Mouse (Mus musculus) hindbrain, embryonic 16.5 days (tissue): Measurements from ENCODE around the gene Astn2. TPM values are rescaled to one million over a fixed set of nuclear protein-coding genes. Genes with fewer than 3 reads are reported as not detected.

ENCODE experiments used
- ATAC-seq: fragments of 200-750 bp; cut with Nextera tagmentation; 2 replicates; pipeline ENCODE4 v1.8.0; 2017; ENCODE audit warnings: moderate TSS enrichment, moderate library complexity
- H3K27ac ChIP-seq: fragments of 300-500 bp; sonication (generic); 2 replicates; pipeline ENCODE4 v1.5.1; 2014; ENCODE audit warnings: low read depth, mild to moderate bottlenecking, control low read depth, low read length, moderate library complexity
- H3K27me3 ChIP-seq: fragments of 300-500 bp; sonication (generic); replicated peaks from 2 replicates; pipeline ENCODE4 v1.6.1; 2014; ENCODE audit warnings: low read length; ENCODE audit not compliant: control insufficient read depth, insufficient read depth
- H3K36me3 ChIP-seq: fragments of 300-500 bp; sonication (generic); 2 replicates; pipeline ENCODE4 v1.6.1; 2014; ENCODE audit warnings: mild to moderate bottlenecking, low read length, moderate library complexity, mixed read lengths; ENCODE audit not compliant: control insufficient read depth, insufficient read depth
- H3K4me1 ChIP-seq: fragments of 300-500 bp; sonication (generic); 2 replicates; pipeline ENCODE4 v1.6.1; 2014; ENCODE audit warnings: low read depth, low read length; ENCODE audit not compliant: control insufficient read depth, insufficient read depth
- H3K4me2 ChIP-seq: fragments of 300-500 bp; sonication (generic); 2 replicates; pipeline ENCODE4 v1.6.1; 2014; ENCODE audit warnings: mild to moderate bottlenecking, low read length, control low read depth, moderate library complexity
- H3K4me3 ChIP-seq: fragments of 300-500 bp; sonication (generic); 2 replicates; pipeline ENCODE4 v1.5.1; 2014; ENCODE audit warnings: mild to moderate bottlenecking, low read length, control low read depth, moderate library complexity
- H3K9ac ChIP-seq: fragments of 300-500 bp; sonication (generic); 2 replicates; pipeline ENCODE4 v1.6.1; 2014; ENCODE audit warnings: low read depth, mild to moderate bottlenecking, control low read depth, low read length, moderate library complexity
- H3K9me3 ChIP-seq: fragments of 300-500 bp; sonication (generic); 2 replicates; pipeline ENCODE4 v1.6.1; 2014; ENCODE audit warnings: mild to moderate bottlenecking, low read length, moderate library complexity; ENCODE audit not compliant: control insufficient read depth
- WGBS: fragments of 180-500 bp; shearing (Covaris S2); extraction: QIAGEN DNeasy Blood & Tissue Kit; methylation state at CpG from one replicate; pipeline ENCODE4 v1.1.7; 2014; 5-methylcytosine and 5-hydroxymethylcytosine counted together
- polyA plus RNA-seq: library from polyadenylated mRNA; unstranded; fragments of >200 nt; fragmentation: Nextera tagmentation; extraction: Ambion mirVana; gene quantifications from 2 replicates; pipeline ENCODE4 v1.2.1, GENCODE M21; 2015

The Astn2 gene
- polyA plus RNA-seq, 1 experiment from 2014 or later = 0.94 TPM

GRCm38 (mm10) chr4:65667030-65667610, 737.3 kb downstream of the Astn2 start:
- Histone ChIP-seq H3K9me3 (no peaks in the 10 kb centered on the region), H3K9ac (no peak overlapping the region), H3K27ac (no peak overlapping the region), H3K4me3 (no peak overlapping the region), H3K4me1 (no peaks in the 10 kb centered on the region; the same call in 1 of the 2 replicates), H3K27me3 (no peaks in the 10 kb centered on the region), H3K36me3 (no peaks in the 10 kb centered on the region), H3K4me2 (no peak overlapping the region)
- 52% methylated on average over 5 of the region's 5 CpGs for WGBS
- no peak for ATAC-seq

GRCm38 (mm10) chr4:65663176-65663575, 741.2 kb downstream of the Astn2 start:
- Histone ChIP-seq H3K4me2 (no peak overlapping the region), H3K4me3 (no peak overlapping the region), H3K4me1 (no peaks in the 10 kb centered on the region; the same call in 1 of the 2 replicates)

GRCm38 (mm10) chr4:65654723-65655122, 749.7 kb downstream of the Astn2 start:
- Histone ChIP-seq H3K4me3 (no peak overlapping the region), H3K27me3 (peaks cover 3% of the 10 kb centered on the region; the same call in 1 of the 2 replicates), H3K4me1 (no peaks in the 10 kb centered on the region), H3K9ac (no peak overlapping the region), H3K4me2 (no peak overlapping the region), H3K9me3 (no peaks in the 10 kb centered on the region), H3K27ac (no peak overlapping the region), H3K36me3 (no peaks in the 10 kb centered on the region)
- 0% methylated on average over 2 of the region's 2 CpGs for WGBS
- ATAC-seq = peak; percentile 87

More at GRCm38 (mm10) chr4:65663176-65663575, 741.2 kb downstream of the Astn2 start:
- H3K36me3 ChIP-seq = no peaks in the 10 kb centered on the region
- no peaks in the 10 kb centered on the region for H3K9me3 ChIP-seq
- 82% methylated on average over 6 of the region's 6 CpGs for WGBS
- H3K27me3 ChIP-seq = no peaks in the 10 kb centered on the region
- H3K9ac ChIP-seq = no peak overlapping the region
- H3K27ac ChIP-seq = no peak overlapping the region
- no peak for ATAC-seq

GRCm38 (mm10) chr4:65642611-65643010, 761.8 kb downstream of the Astn2 start:
- 57% methylated on average over 5 of the region's 5 CpGs for WGBS
- H3K4me2 ChIP-seq = no peak overlapping the region
- no peaks in the 10 kb centered on the region for H3K27me3 ChIP-seq
- H3K4me3 ChIP-seq = no peak overlapping the region
- ATAC-seq = peak; percentile 30; the same call in 1 of the 2 replicates
- H3K9me3 ChIP-seq = no peaks in the 10 kb centered on the region
- no peaks in the 10 kb centered on the region for H3K36me3 ChIP-seq
- no peak overlapping the region for H3K9ac ChIP-seq
- no peak overlapping the region for H3K27ac ChIP-seq
- H3K4me1 ChIP-seq = no peaks in the 10 kb centered on the region

- no peak for ATAC-seq
- no peak overlapping the region for H3K9ac ChIP-seq
- H3K9me3 ChIP-seq = no peaks in the 10 kb centered on the region
- H3K36me3 ChIP-seq = no peaks in the 10 kb centered on the region
- H3K4me3 ChIP-seq = no peak overlapping the region
- no peaks in the 10 kb centered on the region for H3K4me1 ChIP-seq
- no peaks in the 10 kb centered on the region for H3K27me3 ChIP-seq
- H3K27ac ChIP-seq = no peak overlapping the region
- 84% methylated on average over 3 of the region's 3 CpGs for WGBS
- no peak overlapping the region for H3K4me2 ChIP-seq
Measured at GRCm38 (mm10) chr4:65638231-65638630, 766.2 kb downstream of the Astn2 start.

GRCm38 (mm10) chr4:65620125-65620524, 784.3 kb downstream of the Astn2 start:
- no peaks in the 10 kb centered on the region for H3K9me3 ChIP-seq
- H3K27me3 ChIP-seq = no peaks in the 10 kb centered on the region
- no peak overlapping the region for H3K27ac ChIP-seq
- H3K36me3 ChIP-seq = peaks cover 13% of the 10 kb centered on the region
- H3K4me2 ChIP-seq = no peak overlapping the region
- ATAC-seq = no peak
- H3K4me1 ChIP-seq = no peaks in the 10 kb centered on the region
- H3K9ac ChIP-seq = no peak overlapping the region
- 79% methylated on average over 3 of the region's 3 CpGs for WGBS
- H3K4me3 ChIP-seq = no peak overlapping the region

- Histone ChIP-seq H3K27me3 (no peaks in the 10 kb centered on the region), H3K4me2 (no peak overlapping the region), H3K27ac (no peak overlapping the region), H3K4me1 (peaks cover 10% of the 10 kb centered on the region), H3K36me3 (peaks cover 37% of the 10 kb centered on the region), H3K9me3 (no peaks in the 10 kb centered on the region), H3K4me3 (no peak overlapping the region), H3K9ac (no peak overlapping the region)
- 0 out of 2 replicates have a peak, but pooled peaks have one; percentile 9 for ATAC-seq
- WGBS = 94% methylated on average over 14 of the region's 14 CpGs
Measured at GRCm38 (mm10) chr4:65613135-65613534, 791.3 kb downstream of the Astn2 start.

GRCm38 (mm10) chr4:65610896-65611295, 793.5 kb downstream of the Astn2 start:
- no peak overlapping the region for H3K27ac ChIP-seq
- no peak for ATAC-seq
- H3K4me2 ChIP-seq = no peak overlapping the region
- WGBS = 59% methylated on average over 6 of the region's 6 CpGs
- peaks cover 29% of the 10 kb centered on the region for H3K36me3 ChIP-seq
- no peak overlapping the region for H3K4me3 ChIP-seq
- no peaks in the 10 kb centered on the region for H3K27me3 ChIP-seq
- H3K9me3 ChIP-seq = no peaks in the 10 kb centered on the region
- no peak overlapping the region for H3K9ac ChIP-seq
- H3K4me1 ChIP-seq = peaks cover 22% of the 10 kb centered on the region

- Histone ChIP-seq H3K27me3 (no peaks in the 10 kb centered on the region), H3K4me2 (no peak overlapping the region), H3K27ac (no peak overlapping the region), H3K9me3 (no peaks in the 10 kb centered on the region), H3K4me3 (no peak overlapping the region), H3K4me1 (peaks cover 22% of the 10 kb centered on the region), H3K9ac (no peak overlapping the region), H3K36me3 (peaks cover 24% of the 10 kb centered on the region)
- WGBS = 74% methylated on average over 5 of the region's 5 CpGs
- no peak for ATAC-seq
Measured at GRCm38 (mm10) chr4:65610329-65610728, 794.1 kb downstream of the Astn2 start.
